Mouse (Mus musculus): ENCODE results near the gene Prss21.

DNA sequence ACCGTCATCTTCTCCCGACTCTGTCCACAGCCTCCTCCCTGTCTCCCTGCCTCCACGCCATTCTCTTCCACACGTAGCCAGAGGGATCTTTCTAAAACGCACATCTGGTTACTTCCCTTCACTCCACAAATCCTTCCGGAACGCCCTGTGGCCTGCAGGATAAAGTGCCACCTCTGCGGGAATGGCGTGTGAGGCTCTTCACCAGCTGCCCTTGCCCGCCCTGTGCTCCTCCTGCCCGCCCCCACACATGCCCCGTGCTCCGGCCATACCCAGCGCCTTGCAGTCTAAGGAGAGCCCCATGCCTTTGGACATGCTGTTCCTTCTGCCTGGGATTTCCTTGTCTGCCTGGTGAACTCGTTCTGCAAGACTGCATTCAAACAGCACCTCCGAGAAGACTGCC, 44.8 kb upstream of the Prss21 start:
- TF ChIP-seq CTCF (IDR thresholded peaks at IDR 0.05; ENCODE audit: borderline replicate concordance, extremely low read depth, insufficient read depth, insufficient read length) (no peak), POLR2A (IDR thresholded peaks at IDR 0.05; ENCODE audit: borderline replicate concordance, extremely low read depth, insufficient read depth, insufficient read length, poor library complexity, severe bottlenecking) (no peak)
